Mouse (Mus musculus) CH12F3 (cell line): ENCODE measurements around the gene Zfp109.

Source experiments
- in situ Hi-C: fragments of 300-500 bp; cut with MboI; formaldehyde crosslinking; loops from 2 replicates; pipeline ENCODE4 v1.14.3; 2020; ENCODE audit warnings: low sequenced_read_pairs

Zfp109 gene

DNA sequence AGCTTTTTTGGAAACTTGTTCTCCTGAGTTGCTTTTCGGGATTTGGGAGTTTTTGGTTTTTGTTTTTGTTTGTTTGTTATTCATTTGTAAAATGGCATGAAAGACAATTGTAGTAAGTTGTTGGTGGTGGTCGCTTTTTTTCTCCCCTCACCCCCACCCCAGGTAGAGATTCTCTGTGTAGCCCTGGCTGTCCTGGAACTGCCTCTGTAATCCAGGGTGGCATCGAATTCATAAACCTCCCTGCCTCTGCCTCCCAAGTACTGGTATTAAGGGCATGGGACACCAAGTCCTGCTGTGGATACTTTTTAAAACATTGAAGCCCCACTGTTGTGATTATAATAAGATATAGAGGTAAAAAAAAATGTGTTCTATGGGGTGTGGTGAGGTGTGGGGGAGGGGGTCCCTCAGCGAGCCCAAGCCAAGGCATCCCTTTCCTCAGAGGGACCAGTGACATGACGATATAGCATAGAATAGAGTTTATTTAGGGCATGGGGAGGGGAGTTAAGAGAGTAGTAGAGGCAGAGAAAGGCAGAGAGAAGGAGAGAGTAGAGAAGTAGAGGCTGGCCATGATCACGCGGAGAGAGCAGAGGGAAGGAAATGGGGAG lies 29.0 kb downstream of the Zfp109 start:
- in situ Hi-C loops = no loop called here

DNA sequence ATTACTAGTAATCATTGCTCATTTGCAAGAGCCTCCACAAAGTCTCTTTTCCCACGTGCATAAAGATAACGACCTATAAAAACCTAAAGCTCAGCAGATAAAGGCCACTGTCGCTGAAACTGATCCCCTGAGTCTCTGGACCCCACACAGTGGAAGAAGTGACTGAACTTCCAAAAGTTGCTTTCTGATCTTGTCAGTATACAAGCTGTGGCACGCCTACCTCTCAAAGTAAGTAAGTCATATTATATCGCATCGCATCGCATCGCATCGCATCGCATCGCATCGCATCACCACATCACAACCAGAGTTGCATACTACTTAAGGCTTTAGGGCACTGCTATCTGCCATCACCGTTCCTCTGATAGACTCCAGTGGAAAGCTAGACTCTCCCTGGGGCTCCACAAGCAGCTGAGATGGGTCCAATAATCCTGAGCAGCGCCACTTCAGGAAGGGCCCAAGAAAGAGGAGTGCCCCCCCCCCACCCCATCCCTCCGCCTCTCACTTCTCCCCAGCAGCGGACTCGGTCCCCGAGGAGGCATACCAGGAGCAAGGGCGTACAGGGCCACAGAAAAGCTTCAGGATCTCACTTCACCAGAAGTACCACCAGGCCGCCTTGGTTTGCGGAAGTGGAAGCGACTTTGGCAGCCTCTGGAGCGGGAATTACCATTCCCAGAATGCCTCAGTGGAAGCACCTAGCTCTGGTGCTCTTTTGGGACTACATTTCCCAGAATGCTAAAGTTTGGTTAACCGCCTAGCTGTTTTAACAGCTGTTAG lies 29.7 kb downstream of the Zfp109 start:
- in situ Hi-C loops = no loop called here

DNA sequence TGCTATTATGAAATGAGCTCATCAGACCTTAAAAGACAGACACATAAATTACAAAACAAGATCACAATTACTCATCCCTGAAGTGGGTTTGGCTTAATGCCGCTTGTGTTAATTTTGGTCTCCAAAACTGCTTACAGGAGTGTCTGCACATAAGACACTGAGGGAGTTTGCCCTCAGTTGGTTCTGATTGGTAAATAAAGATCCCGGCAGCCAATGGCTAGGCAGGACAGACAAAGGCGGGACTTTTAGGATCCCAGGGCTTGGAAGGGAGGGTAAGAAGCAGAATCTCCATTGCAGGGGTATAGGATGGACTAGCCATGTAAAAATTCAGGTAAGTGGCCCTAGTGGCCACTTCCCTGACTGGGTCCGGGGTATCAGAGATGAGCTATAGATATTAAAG lies 40.4 kb downstream of the Zfp109 start:
- in situ Hi-C loops = no loop called here

DNA sequence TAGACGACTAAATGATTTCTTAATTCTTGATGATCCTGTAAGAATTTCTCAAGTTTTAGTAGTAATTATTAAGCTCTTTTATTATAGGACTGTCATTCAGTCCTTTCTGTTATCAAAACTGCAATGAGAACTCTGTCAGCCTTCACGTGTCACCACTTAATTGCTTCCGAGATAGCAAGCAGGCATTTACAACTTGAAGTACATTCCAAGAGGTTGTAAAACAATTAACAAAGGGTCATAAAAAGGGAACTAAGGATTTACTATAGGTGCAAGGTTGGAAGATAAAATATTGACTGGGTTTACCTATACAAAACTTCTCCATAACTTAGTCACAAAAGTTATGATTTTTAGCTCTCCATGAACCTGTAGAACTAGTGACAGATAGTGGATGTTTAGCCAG lies 44.2 kb downstream of the Zfp109 start:
- in situ Hi-C loops = no loop called here

DNA sequence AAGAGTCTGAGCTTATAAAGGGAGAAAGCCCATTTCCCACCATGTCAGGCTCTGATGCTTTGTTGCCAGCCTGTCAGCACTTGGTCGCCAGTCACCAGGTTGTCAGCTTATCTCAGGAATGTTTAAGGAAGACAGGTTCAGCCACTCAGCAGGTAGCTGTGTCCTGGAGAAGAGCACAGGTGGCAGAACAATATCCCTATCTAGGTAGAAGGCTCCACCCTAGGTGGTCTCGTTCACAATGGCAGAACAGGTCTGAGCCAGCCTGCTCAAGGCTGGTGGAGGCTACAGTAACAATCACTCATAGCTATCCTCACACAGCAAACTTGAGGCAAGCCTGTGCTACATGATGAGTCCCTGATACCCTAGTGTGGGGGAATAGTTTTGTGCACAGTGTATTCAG lies 46.0 kb downstream of the Zfp109 start:
- in situ Hi-C loops = no loop called here

DNA sequence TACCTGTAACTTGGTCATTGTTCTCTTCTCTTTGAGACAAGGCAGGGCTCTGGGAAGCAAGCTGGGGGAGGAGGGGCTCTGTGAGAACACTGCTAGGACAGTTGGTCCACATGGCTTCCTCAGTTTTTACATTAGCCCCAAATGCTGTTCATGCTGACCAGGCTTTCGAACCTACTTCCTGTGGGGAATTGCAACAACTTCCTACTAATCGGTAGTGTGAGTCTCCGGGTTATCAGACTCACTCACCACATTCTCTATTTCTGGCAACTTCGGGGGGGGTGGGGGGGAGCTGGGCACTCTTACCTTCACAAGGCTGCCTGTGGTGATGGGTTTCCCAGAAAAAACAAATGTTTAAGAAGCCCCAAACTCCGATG lies 47.8 kb downstream of the Zfp109 start:
- in situ Hi-C loops = no loop called here

DNA sequence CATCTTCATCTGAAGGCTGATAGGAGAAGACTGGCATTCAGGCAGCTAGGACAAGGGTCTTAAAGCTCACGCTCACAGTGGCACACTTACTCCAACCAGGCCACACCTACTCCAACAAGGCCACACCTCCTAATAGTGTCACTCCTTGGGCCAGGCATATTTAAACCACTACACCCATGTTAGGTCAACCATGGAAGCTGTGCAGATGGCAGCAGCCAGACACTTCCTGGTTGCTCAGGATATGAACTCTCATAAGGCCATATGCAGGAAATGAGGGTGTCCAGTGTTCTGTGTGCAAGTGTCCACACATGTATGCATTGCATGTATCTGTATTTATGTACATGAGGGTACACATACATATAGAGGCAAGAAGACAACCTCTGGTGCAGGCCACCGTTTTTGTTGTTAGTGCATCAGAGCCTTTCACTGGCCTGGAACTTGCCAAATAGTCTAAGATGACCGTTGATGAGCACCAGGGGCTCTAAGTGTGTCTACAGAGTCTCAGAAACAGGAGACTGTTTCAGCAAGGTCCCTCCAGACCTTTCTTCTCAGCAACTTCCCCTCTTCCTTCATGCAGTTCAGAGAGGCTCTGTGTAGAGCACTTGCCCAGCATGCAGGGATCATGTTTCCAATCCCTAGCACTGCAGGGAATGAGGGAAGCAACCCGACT lies 48.3 kb downstream of the Zfp109 start:
- in situ Hi-C loops = no loop called here

DNA sequence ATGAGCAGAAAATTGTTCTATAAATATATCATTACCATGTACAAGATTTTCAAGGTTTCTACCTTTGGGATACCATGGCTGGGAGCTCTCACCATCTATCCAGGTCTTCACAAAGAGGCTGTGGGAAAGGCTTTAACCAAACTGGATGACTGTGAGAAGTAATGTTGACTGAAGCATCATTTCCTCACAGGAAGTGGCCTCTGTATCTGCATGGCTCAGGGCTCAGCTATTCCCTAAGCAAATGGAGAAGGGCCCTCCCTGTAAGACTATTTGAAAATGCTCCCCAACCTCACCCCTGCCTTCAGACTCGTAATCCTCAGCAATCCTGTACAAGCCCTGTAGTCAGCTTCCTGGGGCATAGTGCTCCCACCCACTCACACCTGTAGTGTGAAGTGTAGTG lies 49.7 kb downstream of the Zfp109 start:
- in situ Hi-C loops = no loop called here
